Mouse (Mus musculus): Measurements from ENCODE around the gene Stat5b. TPM values are rescaled to one million over a fixed set of nuclear protein-coding genes. Genes with fewer than 3 reads are reported as not detected.

Gene Stat5b
- 7.1 and 8.7 TPM in 2 replicates for polyA plus RNA-seq (2012; rRNA removed; ENCODE audit: low replicate concordance)

GRCm38 (mm10) chr11:100850038-100850777, at the start of gene Stat5b:
Gene Stat5b (minus strand): TSS chr11:100850724.

GRCm38 (mm10) chr11:100858935-100859578, 8.5 kb upstream of the Stat5b start, which contains the start of gene Stat5a:
Gene Stat5a (plus strand): TSS chr11:100859351.

GRCm38 (mm10) chr11:100770646-100771408, 79.7 kb downstream of the Stat5b start, which contains the start of gene Ghdc:
Gene Ghdc (minus strand): TSS chr11:100770957.

GRCm38 (mm10) chr11:100762831-100763230, 87.7 kb downstream of the Stat5b start, which contains the start of gene Hcrt:
Gene Hcrt (minus strand): TSS chr11:100762931.

GRCm38 (mm10) chr11:100759611-100760233, 90.8 kb downstream of the Stat5b start, which contains the start of gene Kcnh4:
Gene Kcnh4 (minus strand): TSS chr11:100759942.

GRCm38 (mm10) chr11:100738066-100738604, 112.4 kb downstream of the Stat5b start, which contains the start of gene Rab5c:
Gene Rab5c (minus strand): TSS chr11:100738215.

Other genes with a start within 250 kb of the Stat5b start
- gene Nkiras2, start 231.5 kb downstream of the Stat5b start, polyA plus RNA-seq (2012; rRNA removed; ENCODE audit: low replicate concordance), result 88.6 and 104 TPM in 2 replicates
- 11.8 and 12.7 TPM in 2 replicates for gene Dnajc7, start 230.6 kb downstream of the Stat5b start, polyA plus RNA-seq (2012; rRNA removed; ENCODE audit: low replicate concordance)
- gene Zfp385c, start 158.3 kb downstream of the Stat5b start, polyA plus RNA-seq (2012; rRNA removed; ENCODE audit: low replicate concordance), result 1.2 TPM in 2 replicates
- 8.6 and 11.1 TPM in 2 replicates for gene Dhx58, start 146.5 kb downstream of the Stat5b start, polyA plus RNA-seq (2012; rRNA removed; ENCODE audit: low replicate concordance)
- 14.6 and 21.8 TPM in 2 replicates for gene Kat2a, start 138.3 kb downstream of the Stat5b start, polyA plus RNA-seq (2012; rRNA removed; ENCODE audit: low replicate concordance)
- gene Hspb9, start 136.9 kb downstream of the Stat5b start, polyA plus RNA-seq (2012; rRNA removed; ENCODE audit: low replicate concordance), result not detected in 2 replicates
- 226 and 343 TPM in 2 replicates for gene Rab5c, start 112.5 kb downstream of the Stat5b start, polyA plus RNA-seq (2012; rRNA removed; ENCODE audit: low replicate concordance)
- not detected in 2 replicates for gene Kcnh4, start 90.8 kb downstream of the Stat5b start, polyA plus RNA-seq (2012; rRNA removed; ENCODE audit: low replicate concordance)
- gene Hcrt, start 87.8 kb downstream of the Stat5b start, polyA plus RNA-seq (2012; rRNA removed; ENCODE audit: low replicate concordance), result not detected in 2 replicates
- 7.8 and 9.0 TPM in 2 replicates for gene Ghdc, start 79.8 kb downstream of the Stat5b start, polyA plus RNA-seq (2012; rRNA removed; ENCODE audit: low replicate concordance)
- 4.8 and 8.4 TPM in 2 replicates for gene Stat5a, start 8.6 kb upstream of the Stat5b start, polyA plus RNA-seq (2012; rRNA removed; ENCODE audit: low replicate concordance)
- 48.3 and 72.0 TPM in 2 replicates for gene Stat3, start 88.8 kb upstream of the Stat5b start, polyA plus RNA-seq (2012; rRNA removed; ENCODE audit: low replicate concordance)
- 27.3 and 28.8 TPM in 2 replicates for gene Cavin1, start 120.2 kb upstream of the Stat5b start, polyA plus RNA-seq (2012; rRNA removed; ENCODE audit: low replicate concordance)
- 75.6 and 77.5 TPM in 2 replicates for gene Atp6v0a1, start 158.7 kb upstream of the Stat5b start, polyA plus RNA-seq (2012; rRNA removed; ENCODE audit: low replicate concordance)
- gene Naglu, start 219.3 kb upstream of the Stat5b start, polyA plus RNA-seq (2012; rRNA removed; ENCODE audit: low replicate concordance), result 18.0 and 24.9 TPM in 2 replicates
- 0.22 TPM in 1 of 2 replicates, not detected in the other for gene Hsd17b1, start 227.7 kb upstream of the Stat5b start, polyA plus RNA-seq (2012; rRNA removed; ENCODE audit: low replicate concordance)
- 52.0 and 53.1 TPM in 2 replicates for gene Coasy, start 231.8 kb upstream of the Stat5b start, polyA plus RNA-seq (2012; rRNA removed; ENCODE audit: low replicate concordance)
- 55.4 and 114 TPM in 2 replicates for gene Mlx, start 236.6 kb upstream of the Stat5b start, polyA plus RNA-seq (2012; rRNA removed; ENCODE audit: low replicate concordance)
- gene Psmc3ip, start 244.7 kb upstream of the Stat5b start, polyA plus RNA-seq (2012; rRNA removed; ENCODE audit: low replicate concordance), result 0.21 and 0.25 TPM in 2 replicates